In genomic region chr10:126480382-126480781, GRCm38 (mm10) we compare ENCODE assay signal across 33 mouse cellular contexts.
"Had no signal": no experiment of that assay in that cellular context is flagged by ENCODE, and none has a peak within 500 bp of the region (broad histone marks: within the 10 kb centered on the region; RNA-seq: fewer than 3 reads in every experiment).

No protein-coding gene starts in this region.

- H3K27ac ChIP-seq: heart, embryonic 10.5 days; heart, embryonic 13.5 days; heart, embryonic 15.5 days; hindbrain, embryonic 10.5 days; hindbrain, embryonic 12.5 days; hindbrain, embryonic 13.5 days; hindbrain, embryonic 15.5 days; hindbrain, postnatal 0 days; intestine, embryonic 15.5 days; kidney, embryonic 15.5 days; kidney, postnatal 0 days; layer of hippocampus, adult 2 months had no signal

- DNase-seq: heart, postnatal 10 days; heart, postnatal 14 days; heart, postnatal 4 days; kidney, adult 11 months; kidney, adult 18-20 months; kidney, adult 2 months; kidney, adult 8-10 months; kidney, adult 9 months; kidney, postnatal 10 days; kidney, postnatal 14 days; kidney, postnatal 25 days; kidney, postnatal 36 days; kidney, postnatal 4 days; layer of hippocampus, adult 9-11 months; layer of hippocampus, postnatal 36 days had no signal

- H3K4me3 ChIP-seq: heart, embryonic 10.5 days; heart, embryonic 12.5 days; heart, embryonic 13.5 days; heart, embryonic 15.5 days; hindbrain, embryonic 10.5 days; hindbrain, embryonic 12.5 days; hindbrain, embryonic 13.5 days; hindbrain, embryonic 15.5 days; intestine, embryonic 15.5 days; kidney, embryonic 15.5 days; layer of hippocampus, adult 2 months had no signal

- H3K4me2 ChIP-seq: heart, embryonic 11.5 days; heart, embryonic 12.5 days; heart, embryonic 13.5 days; heart, embryonic 15.5 days; hindbrain, embryonic 12.5 days; hindbrain, embryonic 13.5 days; hindbrain, embryonic 15.5 days; intestine, embryonic 15.5 days; kidney, embryonic 15.5 days had no signal

- H3K27me3 ChIP-seq: heart, embryonic 12.5 days; heart, embryonic 13.5 days; heart, embryonic 15.5 days; hindbrain, embryonic 12.5 days; hindbrain, embryonic 13.5 days; hindbrain, embryonic 15.5 days; intestine, embryonic 15.5 days; kidney, embryonic 15.5 days had no signal

- H3K9me3 ChIP-seq: heart, embryonic 10.5 days; heart, embryonic 15.5 days; hindbrain, embryonic 10.5 days; hindbrain, embryonic 12.5 days; hindbrain, embryonic 15.5 days; intestine, embryonic 15.5 days; kidney, embryonic 15.5 days had no signal

- H3K4me1 ChIP-seq: heart, embryonic 10.5 days; heart, embryonic 12.5 days; heart, embryonic 13.5 days; heart, embryonic 15.5 days; hindbrain, embryonic 10.5 days; hindbrain, embryonic 12.5 days; hindbrain, embryonic 13.5 days; hindbrain, embryonic 15.5 days; intestine, embryonic 15.5 days; kidney, embryonic 15.5 days had no signal

- H3K9ac ChIP-seq: heart, embryonic 12.5 days; heart, embryonic 13.5 days; heart, embryonic 15.5 days; hindbrain, embryonic 12.5 days; hindbrain, embryonic 13.5 days; hindbrain, embryonic 15.5 days; intestine, embryonic 15.5 days; kidney, embryonic 15.5 days had no signal

- ATAC-seq: hindbrain, embryonic 16.5 days; hindbrain, postnatal 0 days; inflammation-experienced regulatory T-cells, adult 6 months; intestine, embryonic 15.5 days; intestine, embryonic 16.5 days; intestine, postnatal 0 days had no signal

- H3K36me3 ChIP-seq: heart, embryonic 10.5 days; heart, embryonic 12.5 days; heart, embryonic 13.5 days; heart, embryonic 15.5 days; hindbrain, embryonic 10.5 days; hindbrain, embryonic 12.5 days; hindbrain, embryonic 13.5 days; hindbrain, embryonic 15.5 days; intestine, embryonic 15.5 days; kidney, embryonic 15.5 days had no signal
